Mouse (Mus musculus) embryonic fibroblast, embryonic 13.5 days (primary cell): ENCODE data around the gene Sf3a2.

Experiments used
- CTCF ChIP-seq: IDR thresholded peaks from 2 replicates; pipeline ENCODE4 v1.5.1; 2011; ENCODE audit warnings: mild to moderate bottlenecking, control low read depth, low read length, moderate library complexity, borderline replicate concordance; ENCODE audit not compliant: insufficient read depth
- POLR2A ChIP-seq: IDR thresholded peaks from 2 replicates; pipeline ENCODE4 v1.6.1; 2011; ENCODE audit warnings: low read depth, mild to moderate bottlenecking, control low read depth, low read length, moderate library complexity

DNA sequence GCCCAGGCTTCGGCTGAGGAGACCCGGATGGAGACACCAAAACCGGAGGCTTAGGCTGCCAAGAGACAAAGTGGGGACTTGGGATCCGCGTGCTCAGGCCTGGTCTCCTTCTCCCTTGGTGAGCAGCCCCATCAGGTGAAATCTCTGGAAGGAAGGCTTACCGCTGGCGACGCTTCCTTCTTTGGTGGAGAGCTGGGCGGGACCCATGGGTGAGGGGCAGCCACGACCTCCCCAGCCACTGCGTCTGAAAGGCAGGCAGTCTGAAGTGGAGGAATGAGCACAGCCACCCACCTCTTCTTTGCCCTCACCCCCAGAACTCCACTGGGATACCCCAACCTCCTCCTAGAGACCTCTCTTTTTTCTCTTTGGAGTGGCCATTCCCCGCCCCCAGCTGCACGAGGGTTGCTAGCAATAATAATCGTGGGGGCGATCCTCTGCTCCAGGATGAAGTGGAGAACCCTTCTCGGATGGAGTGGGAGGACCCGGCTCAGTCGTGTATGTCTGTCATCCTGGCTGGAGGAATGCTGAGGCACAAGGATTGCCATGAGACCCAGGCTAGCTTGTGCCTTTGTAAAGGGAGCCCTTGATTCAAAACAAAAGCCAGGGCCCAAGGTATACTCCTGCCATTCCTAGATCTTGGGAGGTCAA is 11.1 kb downstream of the Sf3a2 start:
- TF ChIP-seq POLR2A: no peak
- no peak for TF ChIP-seq CTCF
